Mouse (Mus musculus) lung, adult 2 months (tissue): ENCODE data around the gene Higd1c. TPM values are rescaled to one million over a fixed set of nuclear protein-coding genes. Genes with fewer than 3 reads are reported as not detected.

Source experiments
- DNase-seq: peaks from one replicate; pipeline ENCODE4 v3.0.0; 2022
- H3K4me1 ChIP-seq: fragments of 200-500 bp; 2 replicates; pipeline ENCODE4 v1.6.1; 2011; ENCODE audit warnings: low read length; ENCODE audit not compliant: control insufficient read depth, insufficient read depth
- H3K4me3 ChIP-seq: fragments of 200-500 bp; replicated peaks from 2 replicates; pipeline ENCODE3; 2011; ENCODE audit warnings: low read depth, mild to moderate bottlenecking, control low read depth, low read length; ENCODE audit errors: extremely low read depth
- CTCF ChIP-seq: fragments of 200-500 bp; IDR thresholded peaks from 2 replicates; pipeline ENCODE4 v1.5.1; 2011; ENCODE audit warnings: mild to moderate bottlenecking, low read length, control low read depth; ENCODE audit not compliant: insufficient read depth
- POLR2A ChIP-seq: fragments of 200-500 bp; IDR thresholded peaks from 2 replicates; pipeline ENCODE4 v1.6.1; 2011; ENCODE audit warnings: low read depth, mild to moderate bottlenecking, control low read depth, low read length, borderline replicate concordance; ENCODE audit errors: extremely low read depth
- WGBS: fragments of 180-500 bp; shearing (Covaris S2); methylation state at CpG from one replicate; pipeline ENCODE4 v1.1.7; 2018; 5-methylcytosine and 5-hydroxymethylcytosine counted together
- polyA plus RNA-seq: library from polyadenylated mRNA; depleted of rRNA; stranded (reverse); fragments of >200 nt; gene quantifications from 2 replicates; pipeline ENCODE4 v1.2.3, GENCODE M21; 2012

The Higd1c gene
- polyA plus RNA-seq, 1 experiment = not detected

- DNase-seq = no peak
- Histone ChIP-seq H3K4me1 (0 out of 2 replicates have a peak, but pooled peaks cover 2% of the 10 kb centered on the region), H3K4me3 (no peak overlapping the region)
- no peak for TF ChIP-seq POLR2A
- 51% methylated on average over 5 of the region's 5 CpGs for WGBS
Measured at GRCm38 (mm10) chr15:100406088-100406487, 41.7 kb downstream of the Higd1c start.

GRCm38 (mm10) chr15:100410918-100411672 is 46.8 kb downstream of the Higd1c start:
- WGBS = 47% methylated on average over 14 of the region's 14 CpGs

GRCm38 (mm10) chr15:100411731-100412130 is 47.4 kb downstream of the Higd1c start:
- WGBS = 83% methylated on average over 5 of the region's 5 CpGs
- no peak overlapping the region for H3K4me3 ChIP-seq
- no peaks in the 10 kb centered on the region for H3K4me1 ChIP-seq
- TF ChIP-seq CTCF = no peak
- no peak for DNase-seq

More at GRCm38 (mm10) chr15:100410918-100411672, 46.8 kb downstream of the Higd1c start:
- Histone ChIP-seq H3K4me1 (no peaks in the 10 kb centered on the region), H3K4me3 (no peak overlapping the region)
- peak; percentile 51 for DNase-seq
- TF ChIP-seq CTCF = no peak
- no peak for TF ChIP-seq POLR2A

GRCm38 (mm10) chr15:100413306-100413705 is 49.0 kb downstream of the Higd1c start:
- Histone ChIP-seq H3K4me1 (no peaks in the 10 kb centered on the region), H3K4me3 (no peak overlapping the region)
- WGBS = 80% methylated on average over 4 of the region's 5 CpGs
- TF ChIP-seq POLR2A (no peak), CTCF (no peak)
- DNase-seq = no peak

GRCm38 (mm10) chr15:100414011-100414410 is 49.7 kb downstream of the Higd1c start:
- no peak overlapping the region for H3K4me3 ChIP-seq
- 46% methylated on average over 4 of the region's 4 CpGs for WGBS
- DNase-seq = no peak
- H3K4me1 ChIP-seq = no peaks in the 10 kb centered on the region
- TF ChIP-seq POLR2A (no peak), CTCF (no peak)

DNA sequence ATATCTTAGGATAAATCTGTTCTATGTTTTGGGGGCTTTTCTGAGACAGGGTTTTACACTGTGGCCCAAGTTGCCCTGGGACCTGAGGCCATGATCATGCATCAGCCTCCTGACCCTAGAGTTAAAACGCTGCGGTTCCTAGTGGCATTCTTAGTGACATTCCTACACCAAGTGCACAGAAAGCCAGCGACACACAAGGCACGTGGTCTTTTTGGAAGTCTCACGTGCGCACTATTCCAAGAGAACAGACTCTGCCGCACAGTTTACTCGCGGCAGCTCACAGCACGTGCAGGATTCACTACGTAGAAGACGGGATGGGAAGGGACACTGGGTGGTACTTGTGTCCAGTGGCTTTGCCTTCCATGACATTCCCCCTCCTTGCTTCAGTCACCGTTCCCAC is 50.6 kb downstream of the Higd1c start:
- DNase-seq = no peak
- WGBS = 87% methylated on average over 13 of the region's 13 CpGs
- H3K4me1 ChIP-seq = no peaks in the 10 kb centered on the region
- no peak for TF ChIP-seq POLR2A
- TF ChIP-seq CTCF = no peak
- H3K4me3 ChIP-seq = no peak overlapping the region

DNA sequence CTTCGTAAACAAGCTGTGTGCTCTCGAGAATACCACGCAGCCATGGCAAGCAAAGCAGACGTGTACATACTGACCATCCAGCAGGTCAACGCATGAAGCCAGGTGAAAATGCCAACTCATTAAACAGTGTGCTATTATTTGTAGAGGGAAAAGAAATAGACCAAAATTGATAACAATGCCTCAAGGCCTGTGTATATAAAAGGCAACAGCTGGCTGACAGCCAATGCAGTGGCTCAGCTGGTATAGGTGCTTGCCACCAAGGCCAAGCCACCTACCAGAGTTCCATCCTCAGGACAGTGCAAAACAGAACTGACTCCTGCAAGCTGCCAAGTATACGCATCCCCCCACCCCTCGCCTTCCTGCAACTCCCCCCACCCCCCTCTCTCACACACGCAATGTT is 51.3 kb downstream of the Higd1c start:
- DNase-seq = no peak

DNA sequence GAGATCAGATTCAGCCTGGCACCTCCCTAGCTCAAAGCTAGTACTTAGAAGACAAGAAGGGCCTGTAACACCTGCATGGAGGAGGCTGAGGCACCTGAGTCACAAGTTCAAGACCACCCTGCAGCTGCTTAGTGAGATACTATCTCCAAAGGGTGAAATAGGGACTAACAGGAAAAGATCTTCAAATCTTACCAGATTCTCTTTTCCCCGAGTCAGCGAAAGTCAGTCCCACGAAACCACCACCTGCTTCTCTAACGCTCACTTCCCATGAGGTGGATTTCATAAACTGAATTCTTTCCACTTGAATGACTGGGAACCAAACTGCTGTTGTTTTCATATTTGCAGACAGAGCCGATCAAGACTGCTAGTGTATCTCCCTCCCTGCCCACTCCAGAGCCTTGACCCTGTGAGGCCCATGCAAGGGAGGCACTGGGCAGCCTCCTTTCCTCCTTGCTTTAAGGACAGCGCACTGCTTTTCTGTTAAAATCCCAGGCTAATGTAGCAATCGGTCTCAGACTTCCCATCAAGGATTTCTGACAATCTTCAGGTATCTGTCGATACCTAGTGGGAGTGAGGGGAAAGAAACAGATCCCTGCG is 53.6 kb downstream of the Higd1c start:
- Histone ChIP-seq H3K4me3 (no peak overlapping the region), H3K4me1 (peaks cover 3% of the 10 kb centered on the region)
- DNase-seq = no peak
- WGBS = 80% methylated on average over 9 of the region's 9 CpGs
- TF ChIP-seq POLR2A = no peak
- no peak for TF ChIP-seq CTCF

More for the DNA sequence above, 51.3 kb downstream of the Higd1c start:
- TF ChIP-seq POLR2A (no peak), CTCF (no peak)
- Histone ChIP-seq H3K4me1 (no peaks in the 10 kb centered on the region), H3K4me3 (no peak overlapping the region)
- WGBS = 74% methylated on average over 8 of the region's 8 CpGs

- WGBS = 66% methylated on average over 8 of the region's 8 CpGs
- TF ChIP-seq CTCF (no peak), POLR2A (no peak)
- DNase-seq = no peak
- no peak overlapping the region for H3K4me3 ChIP-seq
- peaks cover 7% of the 10 kb centered on the region for H3K4me1 ChIP-seq
Measured at GRCm38 (mm10) chr15:100419311-100419710, 55.0 kb downstream of the Higd1c start.

GRCm38 (mm10) chr15:100419901-100420745 is 55.8 kb downstream of the Higd1c start:
- no peak for DNase-seq
- TF ChIP-seq POLR2A (no peak), CTCF (no peak)
- 57% methylated on average over 9 of the region's 9 CpGs for WGBS
- Histone ChIP-seq H3K4me1 (peaks cover 7% of the 10 kb centered on the region), H3K4me3 (no peak overlapping the region)
